Mouse (Mus musculus) megakaryocyte, embryonic 14.5 days (primary cell): ENCODE data around the gene Pygl.

Experiments
- FLI1 ChIP-seq: IDR thresholded peaks from 2 replicates; pipeline ENCODE4 v1.6.1; 2012; ENCODE audit warnings: low read length, inconsistent platforms, mixed read lengths
- GATA1 ChIP-seq: IDR thresholded peaks from 3 replicates; pipeline ENCODE4 v1.6.1; 2012; ENCODE audit warnings: mixed read lengths, low read length, inconsistent platforms, borderline replicate concordance

GRCm38 (mm10) chr12:70277071-70277939, 46.0 kb upstream of the Pygl start:
- no peak for TF ChIP-seq GATA1
- no peak for TF ChIP-seq FLI1
